Mouse (Mus musculus) lung, embryonic 14.5 days (tissue): Measurements from ENCODE around the gene Wnk1. TPM values are rescaled to one million over a fixed set of nuclear protein-coding genes. Genes with fewer than 3 reads are reported as not detected.

ENCODE experiments used
- ATAC-seq: fragments of 200-750 bp; cut with Nextera tagmentation; 2 replicates; pipeline ENCODE4 v1.8.0; 2017; ENCODE audit warnings: mild to moderate bottlenecking, moderate TSS enrichment, moderate library complexity; ENCODE audit not compliant: insufficient read depth
- DNase-seq: peaks from one replicate; pipeline ENCODE4 v3.0.0-alpha.2; 2015
- H3K27ac ChIP-seq: fragments of 300-500 bp; sonication (generic); 2 replicates; pipeline ENCODE4 v1.5.1; 2014; ENCODE audit warnings: low read depth, mild to moderate bottlenecking, moderate library complexity
- H3K27me3 ChIP-seq: fragments of 300-500 bp; sonication (generic); 2 replicates; pipeline ENCODE4 v1.6.1; 2014; ENCODE audit warnings: low read length, control low read depth; ENCODE audit not compliant: insufficient read depth
- H3K36me3 ChIP-seq: fragments of 300-500 bp; sonication (generic); 2 replicates; pipeline ENCODE4 v1.6.1; 2014; ENCODE audit warnings: control low read depth; ENCODE audit not compliant: insufficient read depth
- H3K4me1 ChIP-seq: fragments of 300-500 bp; sonication (generic); 2 replicates; pipeline ENCODE4 v1.6.1; 2014; ENCODE audit warnings: antibody characterized with exemption, control low read depth; ENCODE audit not compliant: insufficient read depth
- H3K4me2 ChIP-seq: fragments of 300-500 bp; sonication (generic); 2 replicates; pipeline ENCODE4 v1.6.1; 2014; ENCODE audit warnings: mild to moderate bottlenecking
- H3K4me3 ChIP-seq: fragments of 300-500 bp; sonication (generic); 2 replicates; pipeline ENCODE4 v1.5.1; 2014; ENCODE audit warnings: low read depth, low read length
- H3K9ac ChIP-seq: fragments of 300-500 bp; sonication (generic); 2 replicates; pipeline ENCODE4 v1.6.1; 2014
- H3K9me3 ChIP-seq: fragments of 300-500 bp; sonication (generic); 2 replicates; pipeline ENCODE4 v1.6.1; 2016; ENCODE audit warnings: low read depth, low read length, control low read depth
- CTCF ChIP-seq: IDR thresholded peaks from 2 replicates; pipeline ENCODE4 v1.5.1; 2016; ENCODE audit warnings: antibody characterized with exemption, low read depth
- WGBS: fragments of 180-500 bp; shearing (Covaris S2); extraction: QIAGEN DNeasy Blood & Tissue Kit; methylation state at CpG from one replicate; pipeline ENCODE4 v1.1.7; 2014; 5-methylcytosine and 5-hydroxymethylcytosine counted together
- microRNA counts: library from miRNA; unstranded; fragments of <30 nt; microRNA quantifications from one replicate; lab custom pipeline; 2016
- microRNA-seq: library from miRNA; unstranded; fragments of <30 nt; microRNA quantifications from one replicate; pipeline ENCODE4, GENCODE M21; 2016; ENCODE audit warnings: borderline number of aligned reads
- polyA plus RNA-seq: library from polyadenylated mRNA; unstranded; fragments of >200 nt; fragmentation: Nextera tagmentation; extraction: Ambion mirVana; gene quantifications from 2 replicates; pipeline ENCODE4 v1.2.1, GENCODE M21; 2014

Gene Wnk1
- polyA plus RNA-seq, 1 experiment from 2014 or later, result 66.3 TPM

- H3K36me3 ChIP-seq, result no peaks in the 10 kb centered on the region
- peak overlapping the region; percentile 94 for H3K9ac ChIP-seq
- peak overlapping the region; percentile 95; the same call in 1 of the 2 replicates for H3K27ac ChIP-seq
- no peak for TF ChIP-seq CTCF
- DNase-seq (peak; percentile 19), ATAC-seq (no peak)
- 16% methylated on average over 15 of the region's 15 CpGs for WGBS
- H3K27me3 ChIP-seq, result no peaks in the 10 kb centered on the region
- H3K9me3 ChIP-seq, result no peaks in the 10 kb centered on the region
- H3K4me2 ChIP-seq, result peak overlapping the region; percentile 81
- no peaks in the 10 kb centered on the region; the same call in 1 of the 2 replicates for H3K4me1 ChIP-seq
- peak overlapping the region; percentile 89 for H3K4me3 ChIP-seq
Measured at GRCm38 (mm10) chr6:119903081-119903789, 135.2 kb downstream of the Wnk1 start.

GRCm38 (mm10) chr6:119902204-119903080, 136.0 kb downstream of the Wnk1 start, which contains the start of gene Rad52:
Rad52 (plus strand) TSS chr6:119902698.
- no peaks in the 10 kb centered on the region for H3K9me3 ChIP-seq
- no peaks in the 10 kb centered on the region for H3K36me3 ChIP-seq
- H3K4me3 ChIP-seq, result peak within 1 kb of the TSS; percentile 89
- peak within 1 kb of the TSS; percentile 94 for H3K9ac ChIP-seq
- H3K27ac ChIP-seq, result peak within 1 kb of the TSS; percentile 95
- under 1% methylated on average over 67 of the region's 67 CpGs for WGBS
- no peaks in the 10 kb centered on the region for H3K27me3 ChIP-seq
- no peak for TF ChIP-seq CTCF
- ATAC-seq (peak; percentile 93), DNase-seq (peak; percentile 94)
- H3K4me2 ChIP-seq, result peak within 1 kb of the TSS; percentile 81
- H3K4me1 ChIP-seq, result no peaks in the 10 kb centered on the region; the same call in 1 of the 2 replicates

DNA sequence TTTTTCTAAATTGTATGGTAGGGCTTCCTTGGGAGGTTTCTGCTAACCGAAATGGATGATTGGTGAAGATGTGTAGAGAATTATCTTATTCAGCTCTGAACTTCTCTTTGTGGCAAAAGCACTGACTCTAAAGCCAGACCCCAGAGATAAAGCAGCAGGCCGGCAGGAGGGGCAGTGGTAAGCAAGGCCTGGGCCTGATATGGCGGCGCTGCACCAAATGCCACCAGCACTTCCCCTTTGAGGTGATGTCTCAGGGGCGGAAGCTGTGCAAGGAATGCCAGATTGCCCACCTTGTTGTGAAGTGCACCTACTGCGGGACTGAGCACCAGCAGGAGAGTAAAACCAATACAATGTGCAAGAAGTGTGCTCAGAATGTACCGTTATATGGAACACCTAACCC, 145.8 kb downstream of the Wnk1 start:
- TF ChIP-seq CTCF, result no peak
- ATAC-seq (no peak), DNase-seq (no peak)
- no peak overlapping the region for H3K9ac ChIP-seq
- no peak overlapping the region for H3K4me2 ChIP-seq
- no peaks in the 10 kb centered on the region for H3K4me1 ChIP-seq
- no peak overlapping the region for H3K27ac ChIP-seq
- H3K27me3 ChIP-seq, result no peaks in the 10 kb centered on the region
- H3K4me3 ChIP-seq, result no peak overlapping the region
- H3K9me3 ChIP-seq, result no peaks in the 10 kb centered on the region
- H3K36me3 ChIP-seq, result no peaks in the 10 kb centered on the region
- 79% methylated on average over 7 of the region's 7 CpGs for WGBS

DNA sequence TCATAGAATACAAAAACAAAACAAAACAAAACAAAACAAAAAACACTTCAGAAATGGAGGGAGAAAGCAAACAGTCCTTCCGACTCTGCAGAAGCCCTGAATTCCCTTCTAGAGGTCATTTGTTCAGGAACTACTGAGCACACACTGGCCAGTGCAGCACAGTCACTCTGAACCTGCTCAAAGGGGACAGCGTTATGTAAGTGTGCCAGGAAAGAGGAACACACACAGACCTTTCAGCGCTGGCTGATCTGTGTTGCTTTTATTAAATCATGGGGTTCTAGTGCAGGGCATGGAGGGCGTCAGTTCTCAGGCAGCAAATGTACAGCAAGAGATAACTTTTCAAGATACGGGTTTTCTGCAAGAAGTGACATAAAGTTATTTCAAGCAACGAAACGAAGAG, 155.3 kb downstream of the Wnk1 start:
- Histone ChIP-seq H3K9me3 (no peaks in the 10 kb centered on the region), H3K27me3 (no peaks in the 10 kb centered on the region), H3K4me2 (no peak overlapping the region), H3K27ac (no peak overlapping the region), H3K4me3 (no peak overlapping the region), H3K4me1 (no peaks in the 10 kb centered on the region), H3K9ac (no peak overlapping the region), H3K36me3 (no peaks in the 10 kb centered on the region)
- TF ChIP-seq CTCF, result no peak
- no peak for ATAC-seq
- DNase-seq, result no peak
- 63% methylated on average over 7 of the region's 7 CpGs for WGBS

MicroRNAs within 50 kb of the gene (microRNA counts, 519-probe panel; counts per million panel counts)
- 30.5 counts per million for microRNA mmu-miR-706 (lab: Ali Mortazavi, UCI)

Small RNA genes within 50 kb of the gene (microRNA-seq; reads per million reads assigned to microRNA genes)
- not detected for gene Mir706

Other genes with a start within 250 kb of the Wnk1 start
- gene Erc1, start 190.5 kb downstream of the Wnk1 start, polyA plus RNA-seq, result 27.1 and 29.5 TPM in 2 replicates
- 18.5 and 22.8 TPM in 2 replicates for gene Rad52, start 136.0 kb downstream of the Wnk1 start, polyA plus RNA-seq
- 0.30 and 0.39 TPM in 2 replicates for gene Ninj2, start 54.7 kb upstream of the Wnk1 start, polyA plus RNA-seq